Mouse (Mus musculus): Measurements from ENCODE around the gene Gm42517.

Gm42517 gene

GRCm38 (mm10) chr5:108349511-108350148, 18.1 kb downstream of the Gm42517 start:
- DNase-seq (ENCODE audit: low read depth): no peak

GRCm38 (mm10) chr5:108347843-108348242, 19.9 kb downstream of the Gm42517 start:
- peak; percentile 7 for DNase-seq (ENCODE audit: low read depth)

GRCm38 (mm10) chr5:108345313-108346071, 22.2 kb downstream of the Gm42517 start:
- DNase-seq (ENCODE audit: low read depth): no peak

- DNase-seq (ENCODE audit: low read depth): no peak
These were observed 24.0 kb downstream of the Gm42517 start for GRCm38 (mm10) chr5:108343680-108344170.

- DNase-seq (ENCODE audit: low read depth): no peak
These were observed 29.7 kb downstream of the Gm42517 start for GRCm38 (mm10) chr5:108338049-108338448.

- DNase-seq (ENCODE audit: low read depth): no peak
These were observed 30.3 kb downstream of the Gm42517 start for GRCm38 (mm10) chr5:108337385-108337784.

GRCm38 (mm10) chr5:108331051-108331450, 36.7 kb downstream of the Gm42517 start:
- no peak for DNase-seq (ENCODE audit: low read depth)
